Mouse (Mus musculus): ENCODE measurements around the gene Tns1. TPM values are rescaled to one million over a fixed set of nuclear protein-coding genes. Genes with fewer than 3 reads are reported as not detected.

Gene Tns1
- polyA plus RNA-seq, 1 experiment, result 111 TPM

- no peak overlapping the region for H3K4me2 ChIP-seq (ENCODE audit: low read depth)
Observed at GRCm38 (mm10) chr1:74103654-74104353, 20.4 kb downstream of the Tns1 start.

GRCm38 (mm10) chr1:74099001-74099435, 25.2 kb downstream of the Tns1 start:
- Histone ChIP-seq H3K79me2 (ENCODE audit: control insufficient read depth, insufficient read depth) (no peaks in the 10 kb centered on the region), H3K27me3 (ENCODE audit: control insufficient read depth, insufficient read depth, insufficient read length) (peaks cover 32% of the 10 kb centered on the region), H3K36me3 (ENCODE audit: control insufficient read depth, insufficient read depth) (no peaks in the 10 kb centered on the region), H3K4me2 (ENCODE audit: low read depth) (peak overlapping the region; percentile 72), H3K4me3 (no peak overlapping the region), H3ac (ENCODE audit: control insufficient read depth, insufficient read length) (no peak overlapping the region)
- no peak for TF ChIP-seq POLR2AphosphoS2 (IDR thresholded peaks at IDR 0.05; ENCODE audit: insufficient read length, low read depth)
- TF ChIP-seq MYOG (IDR thresholded peaks at IDR 0.05; ENCODE audit: control insufficient read depth in 1 of 3, insufficient read depth in 1 of 3, insufficient read length in 2 of 3, low read depth in 2 of 3), result no peak
- no peak for TF ChIP-seq POLR2A (IDR thresholded peaks at IDR 0.05; ENCODE audit: insufficient read length, low read depth)
- no peak for TF ChIP-seq REST (IDR thresholded peaks at IDR 0.05; ENCODE audit: insufficient read depth, insufficient read length)
- TF ChIP-seq CEBPB (IDR thresholded peaks at IDR 0.05; ENCODE audit: insufficient read depth, poor library complexity, severe bottlenecking), result no peak

More at GRCm38 (mm10) chr1:74103654-74104353, 20.4 kb downstream of the Tns1 start:
- H3K79me2 ChIP-seq (ENCODE audit: control insufficient read depth, insufficient read depth), result no peaks in the 10 kb centered on the region
- no peak overlapping the region for H3ac ChIP-seq (ENCODE audit: control insufficient read depth, insufficient read length)
- peaks cover 17% of the 10 kb centered on the region for H3K27me3 ChIP-seq (ENCODE audit: control insufficient read depth, insufficient read depth, insufficient read length)
- H3K4me3 ChIP-seq, result no peak overlapping the region
- H3K36me3 ChIP-seq (ENCODE audit: control insufficient read depth, insufficient read depth), result no peaks in the 10 kb centered on the region
- TF ChIP-seq MYOD1 (IDR thresholded peaks at IDR 0.05; ENCODE audit: control insufficient read depth in 1 of 3, insufficient read length in 2 of 3, low read depth in 2 of 3) (no peak), TCF12 (IDR thresholded peaks at IDR 0.05; ENCODE audit: insufficient read depth, poor library complexity, severe bottlenecking) (no peak), SRF (IDR thresholded peaks at IDR 0.05; ENCODE audit: control insufficient read depth, insufficient read length, low read depth) (no peak), POLR2AphosphoS2 (IDR thresholded peaks at IDR 0.05; ENCODE audit: insufficient read length, low read depth) (no peak)

- Histone ChIP-seq H3K36me3 (ENCODE audit: control insufficient read depth, insufficient read depth) (no peaks in the 10 kb centered on the region), H3ac (ENCODE audit: control insufficient read depth, insufficient read length) (no peak overlapping the region), H3K4me2 (ENCODE audit: low read depth) (peak overlapping the region; percentile 72), H3K79me2 (ENCODE audit: control insufficient read depth, insufficient read depth) (no peaks in the 10 kb centered on the region), H3K27me3 (ENCODE audit: control insufficient read depth, insufficient read depth, insufficient read length) (peaks cover 32% of the 10 kb centered on the region), H3K4me3 (no peak overlapping the region)
- TF ChIP-seq POLR2AphosphoS2 (IDR thresholded peaks at IDR 0.05; ENCODE audit: insufficient read length, low read depth) (no peak), REST (IDR thresholded peaks at IDR 0.05; ENCODE audit: insufficient read depth, insufficient read length) (no peak)
Observed at GRCm38 (mm10) chr1:74098004-74099000, 25.9 kb downstream of the Tns1 start.

GRCm38 (mm10) chr1:74095728-74096127, 28.5 kb downstream of the Tns1 start:
- TF ChIP-seq CEBPB (IDR thresholded peaks at IDR 0.05; ENCODE audit: insufficient read depth, poor library complexity, severe bottlenecking) (no peak), POLR2AphosphoS2 (IDR thresholded peaks at IDR 0.05; ENCODE audit: insufficient read length, low read depth) (no peak), SRF (IDR thresholded peaks at IDR 0.05; ENCODE audit: control insufficient read depth, insufficient read length, low read depth) (no peak)
- Histone ChIP-seq H3K27me3 (ENCODE audit: control insufficient read depth, insufficient read depth, insufficient read length) (peaks cover 32% of the 10 kb centered on the region), H3K4me2 (ENCODE audit: low read depth) (no peak overlapping the region)

GRCm38 (mm10) chr1:74095296-74095695, 29.0 kb downstream of the Tns1 start:
- no peaks in the 10 kb centered on the region for H3K79me2 ChIP-seq (ENCODE audit: control insufficient read depth, insufficient read depth)
- no peak overlapping the region for H3K4me2 ChIP-seq (ENCODE audit: low read depth)

More at GRCm38 (mm10) chr1:74095728-74096127, 28.5 kb downstream of the Tns1 start:
- Histone ChIP-seq H3ac (ENCODE audit: control insufficient read depth, insufficient read length) (no peak overlapping the region), H3K4me3 (no peak overlapping the region), H3K36me3 (ENCODE audit: control insufficient read depth, insufficient read depth) (no peaks in the 10 kb centered on the region), H3K79me2 (ENCODE audit: control insufficient read depth, insufficient read depth) (no peaks in the 10 kb centered on the region)

More at GRCm38 (mm10) chr1:74095296-74095695, 29.0 kb downstream of the Tns1 start:
- Histone ChIP-seq H3K4me3 (no peak overlapping the region), H3ac (ENCODE audit: control insufficient read depth, insufficient read length) (no peak overlapping the region), H3K36me3 (ENCODE audit: control insufficient read depth, insufficient read depth) (no peaks in the 10 kb centered on the region), H3K27me3 (ENCODE audit: control insufficient read depth, insufficient read depth, insufficient read length) (peaks cover 32% of the 10 kb centered on the region)
- TF ChIP-seq E2F4 (IDR thresholded peaks at IDR 0.05; ENCODE audit: insufficient read depth) (no peak), SRF (IDR thresholded peaks at IDR 0.05; ENCODE audit: control insufficient read depth, insufficient read length, low read depth) (no peak), MYOD1 (IDR thresholded peaks at IDR 0.05; ENCODE audit: control insufficient read depth in 1 of 3, insufficient read length in 2 of 3, low read depth in 2 of 3) (no peak), MYOG (IDR thresholded peaks at IDR 0.05; ENCODE audit: control insufficient read depth in 1 of 3, insufficient read depth in 1 of 3, insufficient read length in 2 of 3, low read depth in 2 of 3) (no peak), TCF12 (IDR thresholded peaks at IDR 0.05; ENCODE audit: insufficient read depth, poor library complexity, severe bottlenecking) (no peak), TCF3 (IDR thresholded peaks at IDR 0.05; ENCODE audit: insufficient read length, low read depth) (no peak), REST (IDR thresholded peaks at IDR 0.05; ENCODE audit: insufficient read depth, insufficient read length) (no peak), POLR2A (IDR thresholded peaks at IDR 0.05; ENCODE audit: insufficient read length, low read depth) (no peak), MAX (IDR thresholded peaks at IDR 0.05; ENCODE audit: low read depth) (no peak), USF1 (IDR thresholded peaks at IDR 0.05; ENCODE audit: low read depth) (no peak), CEBPB (IDR thresholded peaks at IDR 0.05; ENCODE audit: insufficient read depth, poor library complexity, severe bottlenecking) (no peak), POLR2AphosphoS2 (IDR thresholded peaks at IDR 0.05; ENCODE audit: insufficient read length, low read depth) (no peak)
